Mouse (Mus musculus): ENCODE results near the gene Acer1. TPM values are rescaled to one million over a fixed set of nuclear protein-coding genes. Genes with fewer than 3 reads are reported as not detected.
A peak's percentile ranks its signal among the peaks of the same experiment; 100 is the strongest.
"Not testable (repeated sequence)": the region's sequence is repeated elsewhere in the genome, so short reads cannot be mapped to it uniquely, and the experiment has no call there.

Gene Acer1
- polyA plus RNA-seq, 1 experiment from 2014 or later, result not detected

GRCm38 (mm10) chr17:56933395-56933794, 48.5 kb downstream of the Acer1 start:
- H3K9ac ChIP-seq, result 0 out of 2 replicates have a peak overlapping the region, but pooled peaks have one; percentile 98
- H3K9me3 ChIP-seq (ENCODE audit: control insufficient read depth, low read length), result no peaks in the 10 kb centered on the region
- 0 out of 2 replicates have a peak overlapping the region, but pooled peaks have one; percentile 95 for H3K4me3 ChIP-seq (replicated peaks; ENCODE audit: low read length)
- DNase-seq (ENCODE audit: low spot score) (no peak), ATAC-seq (ENCODE audit: low FRiP score) (no peak)
- H3K4me1 ChIP-seq (replicated peaks; ENCODE audit: control insufficient read depth, insufficient read depth, low read length), result peaks cover 40% of the 10 kb centered on the region
- no peaks in the 10 kb centered on the region for H3K36me3 ChIP-seq (replicated peaks; ENCODE audit: control insufficient read depth, insufficient read depth)
- peak overlapping the region; percentile 97 for H3K4me2 ChIP-seq (replicated peaks)
- H3K27me3 ChIP-seq (ENCODE audit: control insufficient read depth, insufficient read depth, low read length), result no peaks in the 10 kb centered on the region
- 90% methylated on average over 2 of the region's 2 CpGs for WGBS
- no peak overlapping the region for H3K27ac ChIP-seq

DNA sequence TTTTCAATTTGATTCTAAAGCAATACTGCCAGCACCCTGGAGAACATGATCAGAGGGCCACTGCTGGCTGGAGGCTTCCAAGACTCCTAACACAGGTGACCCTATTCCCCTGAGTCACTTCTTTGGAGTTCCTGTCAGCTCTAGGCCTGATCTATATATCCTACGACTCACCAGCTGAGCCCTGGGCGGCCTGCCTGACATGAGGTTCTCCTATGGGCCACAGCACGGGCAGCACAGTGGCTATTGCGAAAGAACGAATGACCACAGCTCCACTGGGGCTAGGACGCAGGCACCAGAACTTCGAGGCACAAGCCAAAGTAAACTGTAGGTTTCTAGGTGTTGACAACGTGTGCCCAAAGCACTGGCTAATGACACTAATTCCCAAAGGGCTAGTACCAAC, 51.9 kb downstream of the Acer1 start:
- no peak overlapping the region for H3K27ac ChIP-seq
- 92% methylated on average over 8 of the region's 8 CpGs for WGBS
- ATAC-seq (ENCODE audit: low FRiP score), result no peak

GRCm38 (mm10) chr17:56929530-56929929, 52.4 kb downstream of the Acer1 start:
- WGBS, result 91% methylated on average over 1 of the region's 1 CpGs
- ATAC-seq (ENCODE audit: low FRiP score), result no peak
- Histone ChIP-seq H3K36me3 (replicated peaks; ENCODE audit: control insufficient read depth, insufficient read depth) (peaks cover 22% of the 10 kb centered on the region), H3K4me1 (replicated peaks; ENCODE audit: control insufficient read depth, insufficient read depth, low read length) (peaks cover 39% of the 10 kb centered on the region), H3K4me2 (replicated peaks) (no peak overlapping the region), H3K4me3 (replicated peaks; ENCODE audit: low read length) (no peak overlapping the region), H3K27ac (no peak overlapping the region), H3K9me3 (ENCODE audit: control insufficient read depth, low read length) (no peaks in the 10 kb centered on the region), H3K9ac (no peak overlapping the region), H3K27me3 (ENCODE audit: control insufficient read depth, insufficient read depth, low read length) (no peaks in the 10 kb centered on the region)
- no peak for DNase-seq (ENCODE audit: low spot score)

More for the DNA sequence above, 51.9 kb downstream of the Acer1 start:
- Histone ChIP-seq H3K4me1 (replicated peaks; ENCODE audit: control insufficient read depth, insufficient read depth, low read length) (peaks cover 40% of the 10 kb centered on the region), H3K9ac (no peak overlapping the region), H3K27me3 (ENCODE audit: control insufficient read depth, insufficient read depth, low read length) (no peaks in the 10 kb centered on the region), H3K4me2 (replicated peaks) (no peak overlapping the region), H3K9me3 (ENCODE audit: control insufficient read depth, low read length) (no peaks in the 10 kb centered on the region), H3K4me3 (replicated peaks; ENCODE audit: low read length) (no peak overlapping the region), H3K36me3 (replicated peaks; ENCODE audit: control insufficient read depth, insufficient read depth) (peaks cover 17% of the 10 kb centered on the region; the same call in 1 of the 2 replicates)
- DNase-seq (ENCODE audit: low spot score), result no peak

- H3K36me3 ChIP-seq (replicated peaks; ENCODE audit: control insufficient read depth, insufficient read depth), result peaks cover 27% of the 10 kb centered on the region
- no peak overlapping the region for H3K9ac ChIP-seq
- ATAC-seq (ENCODE audit: low FRiP score), result no peak
- H3K4me1 ChIP-seq (replicated peaks; ENCODE audit: control insufficient read depth, insufficient read depth, low read length), result peaks cover 35% of the 10 kb centered on the region
- no peak for DNase-seq (ENCODE audit: low spot score)
- no peak overlapping the region for H3K27ac ChIP-seq
- no peaks in the 10 kb centered on the region for H3K9me3 ChIP-seq (ENCODE audit: control insufficient read depth, low read length)
- H3K4me3 ChIP-seq (replicated peaks; ENCODE audit: low read length), result no peak overlapping the region
- no peaks in the 10 kb centered on the region for H3K27me3 ChIP-seq (ENCODE audit: control insufficient read depth, insufficient read depth, low read length)
- H3K4me2 ChIP-seq (replicated peaks), result no peak overlapping the region
Measured at GRCm38 (mm10) chr17:56929101-56929500, 52.8 kb downstream of the Acer1 start.

DNA sequence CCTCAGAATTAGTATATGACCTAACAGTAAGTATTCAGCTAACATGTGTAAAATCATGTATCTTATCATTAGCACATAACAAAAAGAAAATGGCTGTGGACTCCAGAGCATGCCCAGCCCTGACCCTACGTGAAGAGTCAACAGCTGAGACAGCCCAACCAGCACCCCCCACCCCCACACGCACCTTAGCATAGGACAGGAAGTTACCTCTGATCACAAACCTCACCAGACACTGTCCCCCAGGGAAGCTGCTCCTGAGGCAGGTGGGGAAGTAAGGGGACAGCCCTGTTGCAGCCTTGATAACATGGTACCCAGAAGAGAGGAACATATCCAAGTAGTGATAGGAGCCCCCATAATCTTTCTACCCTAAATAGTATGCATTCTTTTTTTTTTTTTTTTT, 55.9 kb downstream of the Acer1 start:
- Histone ChIP-seq H3K9me3 (ENCODE audit: control insufficient read depth, low read length) (no peaks in the 10 kb centered on the region), H3K4me1 (replicated peaks; ENCODE audit: control insufficient read depth, insufficient read depth, low read length) (0 out of 2 replicates have a peak, but pooled peaks cover 8% of the 10 kb centered on the region), H3K4me2 (replicated peaks) (no peak overlapping the region), H3K27ac (no peak overlapping the region), H3K4me3 (replicated peaks; ENCODE audit: low read length) (no peak overlapping the region), H3K27me3 (ENCODE audit: control insufficient read depth, insufficient read depth, low read length) (no peaks in the 10 kb centered on the region), H3K9ac (no peak overlapping the region), H3K36me3 (replicated peaks; ENCODE audit: control insufficient read depth, insufficient read depth) (peaks cover 39% of the 10 kb centered on the region)
- WGBS, result 90% methylated on average over 2 of the region's 2 CpGs
- no peak for ATAC-seq (ENCODE audit: low FRiP score)
- no peak for DNase-seq (ENCODE audit: low spot score)

- Histone ChIP-seq H3K4me1 (replicated peaks; ENCODE audit: control insufficient read depth, insufficient read depth, low read length) (no peaks in the 10 kb centered on the region), H3K9ac (no peak overlapping the region), H3K4me2 (replicated peaks) (no peak overlapping the region), H3K4me3 (replicated peaks; ENCODE audit: low read length) (no peak overlapping the region), H3K36me3 (replicated peaks; ENCODE audit: control insufficient read depth, insufficient read depth) (peaks cover 71% of the 10 kb centered on the region), H3K27ac (no peak overlapping the region), H3K9me3 (ENCODE audit: control insufficient read depth, low read length) (no peaks in the 10 kb centered on the region), H3K27me3 (ENCODE audit: control insufficient read depth, insufficient read depth, low read length) (no peaks in the 10 kb centered on the region)
- ATAC-seq (ENCODE audit: low FRiP score) (no peak), DNase-seq (ENCODE audit: low spot score) (no peak)
- WGBS, result 84% methylated on average over 3 of the region's 3 CpGs
Measured at GRCm38 (mm10) chr17:56919725-56920124, 62.2 kb downstream of the Acer1 start.

DNA sequence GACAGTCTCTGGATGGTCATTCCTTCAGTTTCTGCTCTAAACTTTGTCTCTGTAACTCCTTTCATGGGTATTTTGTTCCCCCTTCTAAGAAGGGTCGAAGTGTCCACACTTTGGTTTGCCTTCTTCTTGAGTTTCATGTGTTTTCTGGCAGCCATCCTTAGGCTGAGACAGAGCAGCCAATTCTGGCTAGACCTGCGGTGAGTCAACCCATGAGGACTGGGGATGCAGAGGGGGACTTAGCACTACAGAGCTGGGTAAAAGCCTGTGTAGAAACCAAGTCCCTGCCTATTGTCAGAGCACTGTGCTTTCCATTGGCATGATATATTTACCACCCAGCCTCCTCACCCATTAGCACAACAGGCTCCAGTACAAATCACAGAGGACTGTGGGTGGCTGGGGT, 64.8 kb downstream of the Acer1 start:
- no peak for ATAC-seq (ENCODE audit: low FRiP score)
- no peaks in the 10 kb centered on the region for H3K27me3 ChIP-seq (ENCODE audit: control insufficient read depth, insufficient read depth, low read length)
- no peak for DNase-seq (ENCODE audit: low spot score)
- H3K4me3 ChIP-seq (replicated peaks; ENCODE audit: low read length), result no peak overlapping the region
- peaks cover 74% of the 10 kb centered on the region for H3K36me3 ChIP-seq (replicated peaks; ENCODE audit: control insufficient read depth, insufficient read depth)
- 94% methylated on average over 2 of the region's 2 CpGs for WGBS
- no peaks in the 10 kb centered on the region for H3K9me3 ChIP-seq (ENCODE audit: control insufficient read depth, low read length)
- H3K4me2 ChIP-seq (replicated peaks), result no peak overlapping the region
- H3K9ac ChIP-seq, result no peak overlapping the region
- no peaks in the 10 kb centered on the region for H3K4me1 ChIP-seq (replicated peaks; ENCODE audit: control insufficient read depth, insufficient read depth, low read length)
- no peak overlapping the region for H3K27ac ChIP-seq

DNA sequence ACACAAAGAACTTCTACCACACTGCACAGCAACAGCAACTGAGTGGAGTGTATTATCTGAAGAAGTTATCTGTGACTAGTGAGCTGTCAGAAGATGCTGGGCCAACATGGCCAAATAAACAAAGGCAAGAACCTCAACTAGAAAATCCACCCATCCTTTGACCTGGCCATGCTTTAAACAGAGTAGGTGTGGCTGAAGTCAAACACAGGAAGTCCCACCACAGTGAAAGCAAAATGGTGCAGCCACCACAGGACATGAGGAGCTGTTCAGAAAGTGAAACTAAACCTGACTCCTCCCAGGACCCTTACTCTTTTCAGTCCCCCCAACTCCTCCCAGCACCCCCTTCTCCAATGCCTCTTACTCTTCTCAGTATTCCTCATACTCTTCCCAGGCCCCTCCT, 68.5 kb downstream of the Acer1 start:
- Histone ChIP-seq H3K27ac (no peak overlapping the region), H3K9me3 (ENCODE audit: control insufficient read depth, low read length) (no peaks in the 10 kb centered on the region), H3K4me2 (replicated peaks) (no peak overlapping the region), H3K9ac (no peak overlapping the region), H3K4me1 (replicated peaks; ENCODE audit: control insufficient read depth, insufficient read depth, low read length) (no peaks in the 10 kb centered on the region), H3K36me3 (replicated peaks; ENCODE audit: control insufficient read depth, insufficient read depth) (peaks cover 68% of the 10 kb centered on the region), H3K27me3 (ENCODE audit: control insufficient read depth, insufficient read depth, low read length) (no peaks in the 10 kb centered on the region), H3K4me3 (replicated peaks; ENCODE audit: low read length) (no peak overlapping the region)
- ATAC-seq (ENCODE audit: low FRiP score) (no peak), DNase-seq (ENCODE audit: low spot score) (no peak)

DNA sequence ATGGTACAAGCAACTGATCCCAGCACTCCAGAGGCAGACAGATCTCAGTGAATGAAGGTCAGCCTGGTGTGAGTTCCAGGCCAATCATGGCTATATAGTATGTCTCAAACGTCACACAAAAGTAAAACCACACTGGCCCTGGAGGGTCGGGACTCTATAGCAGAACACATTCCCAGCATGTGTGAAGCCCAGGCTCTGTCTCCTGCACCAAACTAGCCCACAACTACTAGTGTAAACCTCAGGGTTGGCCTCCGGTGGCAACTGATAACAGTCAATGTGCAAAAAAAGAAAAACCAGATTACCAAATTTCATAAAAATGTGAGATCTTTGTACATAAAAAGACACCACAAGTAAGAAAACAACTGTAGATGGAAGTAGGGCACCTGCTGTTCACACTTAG, 68.9 kb downstream of the Acer1 start:
- Histone ChIP-seq H3K27ac (no peak overlapping the region), H3K36me3 (replicated peaks; ENCODE audit: control insufficient read depth, insufficient read depth) (peaks cover 67% of the 10 kb centered on the region), H3K9ac (no peak overlapping the region), H3K4me2 (replicated peaks) (no peak overlapping the region), H3K4me1 (replicated peaks; ENCODE audit: control insufficient read depth, insufficient read depth, low read length) (no peaks in the 10 kb centered on the region), H3K9me3 (ENCODE audit: control insufficient read depth, low read length) (no peaks in the 10 kb centered on the region), H3K4me3 (replicated peaks; ENCODE audit: low read length) (no peak overlapping the region), H3K27me3 (ENCODE audit: control insufficient read depth, insufficient read depth, low read length) (no peaks in the 10 kb centered on the region)
- no peak for DNase-seq (ENCODE audit: low spot score)
- 92% methylated on average over 3 of the region's 3 CpGs for WGBS
- ATAC-seq (ENCODE audit: low FRiP score), result no peak

GRCm38 (mm10) chr17:56909764-56910163, 72.2 kb downstream of the Acer1 start:
- H3K9ac ChIP-seq; DNase-seq (ENCODE audit: low spot score); H3K9me3 ChIP-seq (ENCODE audit: control insufficient read depth, low read length); H3K27ac ChIP-seq; H3K27me3 ChIP-seq (ENCODE audit: control insufficient read depth, insufficient read depth, low read length); H3K4me3 ChIP-seq (replicated peaks; ENCODE audit: low read length); ATAC-seq (ENCODE audit: low FRiP score); H3K4me1 ChIP-seq (replicated peaks; ENCODE audit: control insufficient read depth, insufficient read depth, low read length); H3K4me2 ChIP-seq (replicated peaks): not testable (repeated sequence)
- 83% methylated on average over 2 of the region's 2 CpGs for WGBS
- peaks cover 56% of the 10 kb centered on the region for H3K36me3 ChIP-seq (replicated peaks; ENCODE audit: control insufficient read depth, insufficient read depth)
